Mouse (Mus musculus) hindbrain, postnatal 0 days (tissue): ENCODE measurements around the gene Slc25a26. TPM values are rescaled to one million over a fixed set of nuclear protein-coding genes. Genes with fewer than 3 reads are reported as not detected.

Source experiments
- ATAC-seq: fragments of 200-750 bp; cut with Nextera tagmentation; 2 replicates; pipeline ENCODE4 v1.8.0; 2017; ENCODE audit warnings: mild to moderate bottlenecking, moderate TSS enrichment, moderate library complexity
- DNase-seq: peaks from one replicate; pipeline ENCODE4 v3.0.0-alpha.2; 2015; ENCODE audit warnings: low spot score
- H3K27ac ChIP-seq: fragments of 300-500 bp; sonication (generic); 2 replicates; pipeline ENCODE4 v1.5.1; 2014; ENCODE audit warnings: mild to moderate bottlenecking
- H3K27me3 ChIP-seq: fragments of 300-500 bp; sonication (generic); 2 replicates; pipeline ENCODE4 v1.6.1; 2014; ENCODE audit warnings: low read length, mixed read lengths; ENCODE audit not compliant: insufficient read depth
- H3K36me3 ChIP-seq: fragments of 300-500 bp; sonication (generic); 2 replicates; pipeline ENCODE4 v1.6.1; 2014; ENCODE audit warnings: low read length, mixed read lengths; ENCODE audit not compliant: insufficient read depth
- H3K4me1 ChIP-seq: fragments of 300-500 bp; sonication (generic); 2 replicates; pipeline ENCODE4 v1.6.1; 2014; ENCODE audit warnings: antibody characterized with exemption, low read length, mixed read lengths; ENCODE audit not compliant: insufficient read depth
- H3K4me2 ChIP-seq: fragments of 300-500 bp; sonication (generic); 2 replicates; pipeline ENCODE4 v1.6.1; 2014; ENCODE audit warnings: low read depth, mild to moderate bottlenecking, low read length, moderate library complexity, mixed read lengths
- H3K4me3 ChIP-seq: fragments of 300-500 bp; sonication (generic); 2 replicates; pipeline ENCODE4 v1.5.1; 2014; ENCODE audit warnings: low read length
- H3K9ac ChIP-seq: fragments of 300-500 bp; sonication (generic); replicated peaks from 2 replicates; pipeline ENCODE4 v1.6.1; 2014; ENCODE audit warnings: mild to moderate bottlenecking, low read length, moderate library complexity, mixed read lengths
- H3K9me3 ChIP-seq: fragments of 300-500 bp; sonication (generic); 2 replicates; pipeline ENCODE4 v1.6.1; 2016; ENCODE audit warnings: low read length, mixed read lengths
- CTCF ChIP-seq: IDR thresholded peaks from 2 replicates; pipeline ENCODE4 v1.5.1; 2016; ENCODE audit warnings: antibody characterized with exemption, control low read depth, low read depth
- WGBS: fragments of 180-500 bp; shearing (Covaris S2); extraction: QIAGEN DNeasy Blood & Tissue Kit; methylation state at CpG from one replicate; pipeline ENCODE4 v1.1.7; 2014; 5-methylcytosine and 5-hydroxymethylcytosine counted together
- polyA plus RNA-seq: library from polyadenylated mRNA; unstranded; fragments of >200 nt; fragmentation: Nextera tagmentation; extraction: Ambion mirVana; gene quantifications from 2 replicates; pipeline ENCODE4 v1.2.1, GENCODE M21; 2015
- total RNA-seq: library from RNA; depleted of rRNA; stranded (reverse); fragments of >200 nt; gene quantifications from 2 replicates; pipeline ENCODE4 v1.2.3, GENCODE M21; 2014

Gene Slc25a26
- total and polyA plus RNA-seq, 2 experiments from 2014 or later, result 4.1 to 10.2 TPM

GRCm38 (mm10) chr6:94537652-94538051 is 37.5 kb downstream of the Slc25a26 start:
- WGBS, result 79% methylated on average over 1 of the region's 1 CpGs
- no peaks in the 10 kb centered on the region for H3K4me1 ChIP-seq
- H3K27me3 ChIP-seq, result no peaks in the 10 kb centered on the region
- no peak for TF ChIP-seq CTCF
- DNase-seq, result no peak
- ATAC-seq, result no peak
- H3K27ac ChIP-seq, result no peak overlapping the region
- H3K36me3 ChIP-seq, result no peaks in the 10 kb centered on the region
- no peaks in the 10 kb centered on the region for H3K9me3 ChIP-seq
- no peak overlapping the region for H3K4me2 ChIP-seq
- no peak overlapping the region for H3K9ac ChIP-seq
- H3K4me3 ChIP-seq, result no peak overlapping the region

- Histone ChIP-seq H3K27me3 (no peaks in the 10 kb centered on the region), H3K4me1 (no peaks in the 10 kb centered on the region), H3K27ac (no peak overlapping the region), H3K4me3 (no peak overlapping the region), H3K4me2 (no peak overlapping the region), H3K9me3 (no peaks in the 10 kb centered on the region), H3K36me3 (no peaks in the 10 kb centered on the region), H3K9ac (no peak overlapping the region)
- WGBS, result 74% methylated on average over 3 of the region's 3 CpGs
- ATAC-seq (no peak), DNase-seq (no peak)
- TF ChIP-seq CTCF, result no peak
These were observed 40.0 kb downstream of the Slc25a26 start for GRCm38 (mm10) chr6:94540090-94540489.

GRCm38 (mm10) chr6:94540615-94541014 is 40.5 kb downstream of the Slc25a26 start:
- Histone ChIP-seq H3K9me3 (no peaks in the 10 kb centered on the region), H3K4me2 (no peak overlapping the region), H3K36me3 (no peaks in the 10 kb centered on the region), H3K27me3 (no peaks in the 10 kb centered on the region), H3K4me3 (no peak overlapping the region), H3K27ac (no peak overlapping the region), H3K4me1 (no peaks in the 10 kb centered on the region), H3K9ac (no peak overlapping the region)
- DNase-seq (no peak), ATAC-seq (no peak)
- TF ChIP-seq CTCF, result no peak
- WGBS, result 47% methylated on average over 4 of the region's 4 CpGs

GRCm38 (mm10) chr6:94541133-94541532 is 41.0 kb downstream of the Slc25a26 start:
- 33% methylated on average over 6 of the region's 6 CpGs for WGBS
- ATAC-seq, result no peak
- no peak for TF ChIP-seq CTCF

GRCm38 (mm10) chr6:94541854-94542253 is 41.7 kb downstream of the Slc25a26 start:
- Histone ChIP-seq H3K27me3 (no peaks in the 10 kb centered on the region), H3K9me3 (no peaks in the 10 kb centered on the region), H3K4me1 (no peaks in the 10 kb centered on the region), H3K4me3 (no peak overlapping the region), H3K36me3 (no peaks in the 10 kb centered on the region), H3K4me2 (no peak overlapping the region), H3K9ac (no peak overlapping the region), H3K27ac (no peak overlapping the region)
- ATAC-seq (no peak), DNase-seq (no peak)
- TF ChIP-seq CTCF, result no peak
- WGBS, result 75% methylated on average over 7 of the region's 7 CpGs

More at GRCm38 (mm10) chr6:94541133-94541532, 41.0 kb downstream of the Slc25a26 start:
- no peak overlapping the region for H3K4me3 ChIP-seq
- H3K9ac ChIP-seq, result no peak overlapping the region
- no peak overlapping the region for H3K4me2 ChIP-seq
- H3K27ac ChIP-seq, result no peak overlapping the region
- no peaks in the 10 kb centered on the region for H3K36me3 ChIP-seq
- H3K9me3 ChIP-seq, result no peaks in the 10 kb centered on the region
- DNase-seq, result no peak
- no peaks in the 10 kb centered on the region for H3K4me1 ChIP-seq
- H3K27me3 ChIP-seq, result no peaks in the 10 kb centered on the region

- no peak overlapping the region for H3K9ac ChIP-seq
- WGBS, result 47% methylated on average over 5 of the region's 5 CpGs
- H3K27me3 ChIP-seq, result no peaks in the 10 kb centered on the region
- H3K4me2 ChIP-seq, result no peak overlapping the region
- DNase-seq, result peak; percentile 87
- ATAC-seq, result 0 out of 2 replicates have a peak, but pooled peaks have one; percentile 73
- TF ChIP-seq CTCF, result peak; percentile 83
- H3K27ac ChIP-seq, result no peak overlapping the region
- no peaks in the 10 kb centered on the region for H3K4me1 ChIP-seq
- H3K36me3 ChIP-seq, result no peaks in the 10 kb centered on the region
- H3K4me3 ChIP-seq, result no peak overlapping the region
- no peaks in the 10 kb centered on the region for H3K9me3 ChIP-seq
These were observed 44.0 kb downstream of the Slc25a26 start for GRCm38 (mm10) chr6:94543902-94544840.

GRCm38 (mm10) chr6:94547239-94547638 is 47.1 kb downstream of the Slc25a26 start:
- Histone ChIP-seq H3K4me2 (no peak overlapping the region), H3K27me3 (no peaks in the 10 kb centered on the region), H3K36me3 (no peaks in the 10 kb centered on the region), H3K9me3 (no peaks in the 10 kb centered on the region), H3K4me1 (no peaks in the 10 kb centered on the region), H3K4me3 (no peak overlapping the region), H3K9ac (no peak overlapping the region), H3K27ac (no peak overlapping the region)
- ATAC-seq (no peak), DNase-seq (peak; percentile 42)
- 53% methylated on average over 4 of the region's 4 CpGs for WGBS
- TF ChIP-seq CTCF, result no peak
